Comparison of ENCODE assay signal across 9 mouse cellular contexts in genomic region chr1:170254893-170255559, GRCm38 (mm10). TPM values are rescaled to one million over a fixed set of nuclear protein-coding genes. Genes with fewer than 3 reads are reported as not detected.
DNase-seq lines count a peak whose midpoint lies in the region; ATAC-seq and TF ChIP-seq lines count a peak whose summit lies in the region.
"Had no signal": no experiment of that assay in that cellular context is flagged by ENCODE, and none has a peak within 500 bp of the region (broad histone marks: within the 10 kb centered on the region; RNA-seq: fewer than 3 reads in every experiment).

No protein-coding gene starts in this region.

- H3K9ac ChIP-seq in heart, embryonic 14.5 days (ENCODE audit: low read length), result peak overlapping the region; percentile 88
- peak overlapping the region; percentile 35 for H3K9ac ChIP-seq in limb, embryonic 15.5 days
- H3K9ac ChIP-seq in stomach, embryonic 15.5 days, result peak overlapping the region; percentile 39

- H3ac ChIP-seq in C2C12 (ENCODE audit: control insufficient read depth, insufficient read length, low read depth), result peak overlapping the region; percentile 66

- TF ChIP-seq POLR2A in embryonic fibroblast, embryonic 13.5 days (IDR thresholded peaks at IDR 0.05; ENCODE audit: low read depth, low read length), result no peak

- intact Hi-C loops in heart, postnatal 36 days (cut with DNase I), result no loop called here

- WGBS in heart, embryonic 14.5 days, result 26% methylated on average over 29 of the region's 30 CpGs
- WGBS in limb, embryonic 15.5 days, result 25% methylated on average over 30 of the region's 30 CpGs
- 25% methylated on average over 30 of the region's 30 CpGs for WGBS in stomach, embryonic 15.5 days

- no peaks in the 10 kb centered on the region for H3K27me3 ChIP-seq in heart, embryonic 14.5 days (ENCODE audit: control insufficient read depth, insufficient read depth, low read length)
- H3K27me3 ChIP-seq in C2C12 (ENCODE audit: control insufficient read depth, insufficient read depth, insufficient read length), result no peaks in the 10 kb centered on the region
- no peaks in the 10 kb centered on the region for H3K27me3 ChIP-seq in limb, embryonic 15.5 days
- H3K27me3 ChIP-seq in stomach, embryonic 15.5 days (replicated peaks), result no peaks in the 10 kb centered on the region

- peak overlapping the region; percentile 61 to 63 for H3K4me3 ChIP-seq in heart, embryonic 14.5 days (ENCODE audit: control insufficient read depth in 1 of 2, insufficient read depth in 1 of 2, low read depth in 1 of 2, low read length in 2 of 2)
- no peak overlapping the region for H3K4me3 ChIP-seq in C2C12 (ENCODE audit: insufficient read depth, poor library complexity, severe bottlenecking)
- H3K4me3 ChIP-seq in embryonic fibroblast, embryonic 13.5 days (ENCODE audit: insufficient read depth, low read length), result peak overlapping the region; percentile 66
- H3K4me3 ChIP-seq in limb, embryonic 15.5 days, result peak overlapping the region; percentile 60
- peak overlapping the region; percentile 62 for H3K4me3 ChIP-seq in stomach, embryonic 15.5 days (replicated peaks)

- no peak overlapping the region for H3K27ac ChIP-seq in heart, embryonic 14.5 days (replicated peaks in 1 of 2; ENCODE audit: control insufficient read depth in 1 of 2, insufficient read depth in 1 of 2, low read depth in 2 of 2, low read length in 2 of 2)
- H3K27ac ChIP-seq in embryonic fibroblast, embryonic 13.5 days (ENCODE audit: insufficient read depth, low read length), result no peak overlapping the region
- H3K27ac ChIP-seq in limb, embryonic 15.5 days, result peak overlapping the region; percentile 11; the same call in 1 of the 2 replicates
- H3K27ac ChIP-seq in stomach, embryonic 15.5 days, result no peak overlapping the region

- DNase-seq in heart, postnatal 36 days, result no peak
- no peak for DNase-seq in gastrocnemius, adult 8-10 months (ENCODE audit: low spot score in 2 of 2)
- DNase-seq in spleen, adult 12 weeks (ENCODE audit: low spot score), result no peak

- H3K4me1 ChIP-seq in heart, embryonic 14.5 days (ENCODE audit: control insufficient read depth in 2 of 2, insufficient read depth in 2 of 2, low read length in 2 of 2), result peaks cover 0 to 4% of the 10 kb centered on the region in 2 experiments; a peak in 1 of 4 replicates
- H3K4me1 ChIP-seq in embryonic fibroblast, embryonic 13.5 days (ENCODE audit: control insufficient read depth, insufficient read depth, low read length), result no peaks in the 10 kb centered on the region
- H3K4me1 ChIP-seq in limb, embryonic 15.5 days, result peaks cover 4% of the 10 kb centered on the region; the same call in 1 of the 2 replicates
- no peaks in the 10 kb centered on the region for H3K4me1 ChIP-seq in stomach, embryonic 15.5 days

- H3K79me2 ChIP-seq in C2C12 (ENCODE audit: control insufficient read depth, insufficient read depth), result no peaks in the 10 kb centered on the region

- H3K79me3 ChIP-seq in C2C12 (ENCODE audit: low read depth), result peaks cover 2% of the 10 kb centered on the region

- no peak; the same call in 1 of the 2 replicates for ATAC-seq in heart, embryonic 14.5 days (ENCODE audit: insufficient number of reproducible peaks, insufficient read depth, low FRiP score, low read depth)
- ATAC-seq in limb, embryonic 15.5 days (ENCODE audit: insufficient number of reproducible peaks, low FRiP score, low TSS enrichment, low read depth), result 0 out of 2 replicates have a peak, but pooled peaks have one; percentile 14
- ATAC-seq in stomach, embryonic 15.5 days (ENCODE audit: insufficient read depth, low FRiP score, low read depth), result peak; percentile 60

- no peaks in the 10 kb centered on the region for H3K9me3 ChIP-seq in heart, embryonic 14.5 days (ENCODE audit: control insufficient read depth, low read length)
- H3K9me3 ChIP-seq in limb, embryonic 15.5 days, result no peaks in the 10 kb centered on the region
- H3K9me3 ChIP-seq in stomach, embryonic 15.5 days, result no peaks in the 10 kb centered on the region

- no peak for TF ChIP-seq CTCF in C2C12 (IDR thresholded peaks at IDR 0.05; ENCODE audit: control insufficient read depth, insufficient read depth, insufficient read length)
- no peak for TF ChIP-seq CTCF in embryonic fibroblast, embryonic 13.5 days (IDR thresholded peaks at IDR 0.05; ENCODE audit: borderline replicate concordance, insufficient read depth, low read length)

- no peaks in the 10 kb centered on the region for H3K36me3 ChIP-seq in heart, embryonic 14.5 days (ENCODE audit: control insufficient read depth, insufficient read depth, low read length)
- H3K36me3 ChIP-seq in C2C12 (ENCODE audit: control insufficient read depth, insufficient read depth), result no peaks in the 10 kb centered on the region
- no peaks in the 10 kb centered on the region for H3K36me3 ChIP-seq in limb, embryonic 15.5 days
- H3K36me3 ChIP-seq in stomach, embryonic 15.5 days, result no peaks in the 10 kb centered on the region

- H3K4me2 ChIP-seq in heart, embryonic 14.5 days (ENCODE audit: low read length), result peak overlapping the region; percentile 79
- peak overlapping the region; percentile 66 for H3K4me2 ChIP-seq in limb, embryonic 15.5 days
- peak overlapping the region; percentile 69 for H3K4me2 ChIP-seq in stomach, embryonic 15.5 days

TF ChIP-seq in C2C12, 6 proteins besides CTCF, POLR2A, EP300 and RAD21:
- no peak for TF ChIP-seq USF1 (IDR thresholded peaks at IDR 0.05; ENCODE audit: low read depth)
- TF ChIP-seq FOSL1 (IDR thresholded peaks at IDR 0.05; ENCODE audit: insufficient read depth, low read length, poor library complexity, severe bottlenecking), result no peak
- no peak for TF ChIP-seq MYOG (IDR thresholded peaks at IDR 0.05; ENCODE audit: control insufficient read depth, extremely low read depth, insufficient read length)
- TF ChIP-seq MAX (IDR thresholded peaks at IDR 0.05), result no peak
- no peak for TF ChIP-seq CEBPB (IDR thresholded peaks at IDR 0.05; ENCODE audit: low read depth)
- no peak for TF ChIP-seq MYOD1 (IDR thresholded peaks at IDR 0.05; ENCODE audit: control insufficient read depth, insufficient read length, low read depth)

RNA-seq across cellular contexts. Expression of gene Sh2d1b1, which starts 22.1 kb away (rescaled TPM):
- 0.12 and 0.18 TPM in 2 replicates for polyA plus RNA-seq in heart, embryonic 14.5 days (2014; fragmentation: Nextera tagmentation; extraction: Ambion mirVana)
- under 1 TPM in 1 of 2 experiments, not detected in 1; 0.11 TPM for total RNA-seq in heart, postnatal 36 days (2021)
- 2.3 TPM for polyA plus RNA-seq in C2C12 (2012; fragmentation: generic; extraction: Trizol)
- polyA plus RNA-seq in embryonic fibroblast, embryonic 13.5 days (2011; ENCODE audit: insufficient read length, low read depth, missing spikeins), result 0.19 and 0.75 TPM in 2 replicates
- 0.13 and 0.24 TPM in 2 replicates for polyA plus RNA-seq in limb, embryonic 15.5 days (2015; fragmentation: Nextera tagmentation; extraction: Ambion mirVana)
- 0.46 and 0.50 TPM in 2 replicates for polyA plus RNA-seq in stomach, embryonic 15.5 days (2015; fragmentation: Nextera tagmentation; extraction: Ambion mirVana)
- total RNA-seq in gastrocnemius, adult 8-10 months (2022), result not detected
- total RNA-seq: layer of hippocampus, postnatal 25 days had no signal

RNA-seq across cellular contexts. Expression of gene Sh2d1b2, which starts 22.5 kb away (rescaled TPM):
- polyA plus RNA-seq in heart, embryonic 14.5 days (2014; fragmentation: Nextera tagmentation; extraction: Ambion mirVana), result not detected in 2 replicates
- total RNA-seq in heart, postnatal 36 days (2021), result not detected
- polyA plus RNA-seq in C2C12 (2012; fragmentation: generic; extraction: Trizol), result 0.12 TPM
- not detected in 2 replicates for polyA plus RNA-seq in embryonic fibroblast, embryonic 13.5 days (2011; ENCODE audit: insufficient read length, low read depth, missing spikeins)
- not detected in 2 replicates for polyA plus RNA-seq in limb, embryonic 15.5 days (2015; fragmentation: Nextera tagmentation; extraction: Ambion mirVana)
- polyA plus RNA-seq in stomach, embryonic 15.5 days (2015; fragmentation: Nextera tagmentation; extraction: Ambion mirVana), result not detected in 2 replicates
- total RNA-seq in gastrocnemius, adult 8-10 months (2022), result not detected
- total RNA-seq: layer of hippocampus, postnatal 25 days had no signal

RNA-seq across cellular contexts. Expression of gene Uhmk1, which starts 39.8 kb away (rescaled TPM):
- 8.7 and 9.0 TPM in 2 replicates for polyA plus RNA-seq in heart, embryonic 14.5 days (2014; fragmentation: Nextera tagmentation; extraction: Ambion mirVana)
- 10 to 100 TPM; 18.1 to 19.2 TPM for total RNA-seq in heart, postnatal 36 days (2021)
- polyA plus RNA-seq in C2C12 (2012; fragmentation: generic; extraction: Trizol), result 8.7 TPM
- polyA plus RNA-seq in embryonic fibroblast, embryonic 13.5 days (2011; ENCODE audit: insufficient read length, low read depth, missing spikeins), result 42.9 and 51.9 TPM in 2 replicates
- 4.9 and 6.7 TPM in 2 replicates for polyA plus RNA-seq in limb, embryonic 15.5 days (2015; fragmentation: Nextera tagmentation; extraction: Ambion mirVana)
- polyA plus RNA-seq in stomach, embryonic 15.5 days (2015; fragmentation: Nextera tagmentation; extraction: Ambion mirVana), result 8.0 and 8.4 TPM in 2 replicates
- 10 to 100 TPM; 11.8 to 19.2 (median 13.3) TPM for total RNA-seq in gastrocnemius, adult 8-10 months (2022)

RNA-seq across cellular contexts. Expression of gene Gm7694, which starts 51.1 kb away (rescaled TPM):
- 4.8 and 5.4 TPM in 2 replicates for polyA plus RNA-seq in heart, embryonic 14.5 days (2014; fragmentation: Nextera tagmentation; extraction: Ambion mirVana)
- 10 to 100 TPM; 10.2 to 11.9 TPM for total RNA-seq in heart, postnatal 36 days (2021)
- polyA plus RNA-seq in C2C12 (2012; fragmentation: generic; extraction: Trizol), result 0.01 TPM
- polyA plus RNA-seq in embryonic fibroblast, embryonic 13.5 days (2011; ENCODE audit: insufficient read length, low read depth, missing spikeins), result 0.89 and 1.5 TPM in 2 replicates
- polyA plus RNA-seq in limb, embryonic 15.5 days (2015; fragmentation: Nextera tagmentation; extraction: Ambion mirVana), result 3.0 TPM in 2 replicates
- 3.9 and 4.4 TPM in 2 replicates for polyA plus RNA-seq in stomach, embryonic 15.5 days (2015; fragmentation: Nextera tagmentation; extraction: Ambion mirVana)
- total RNA-seq in gastrocnemius, adult 8-10 months (2022), result under 1 TPM; 0.15 to 0.68 (median 0.39) TPM

RNA-seq across cellular contexts. Expression of gene Spata46, which starts 53.6 kb away (rescaled TPM):
- polyA plus RNA-seq in heart, embryonic 14.5 days (2014; fragmentation: Nextera tagmentation; extraction: Ambion mirVana), result 1.6 and 2.1 TPM in 2 replicates
- total RNA-seq in heart, postnatal 36 days (2021), result not detected
- not detected for polyA plus RNA-seq in C2C12 (2012; fragmentation: generic; extraction: Trizol)
- polyA plus RNA-seq in embryonic fibroblast, embryonic 13.5 days (2011; ENCODE audit: insufficient read length, low read depth, missing spikeins), result not detected in 2 replicates
- polyA plus RNA-seq in limb, embryonic 15.5 days (2015; fragmentation: Nextera tagmentation; extraction: Ambion mirVana), result 0.71 and 1.00 TPM in 2 replicates
- polyA plus RNA-seq in stomach, embryonic 15.5 days (2015; fragmentation: Nextera tagmentation; extraction: Ambion mirVana), result 1.7 and 1.9 TPM in 2 replicates
- total RNA-seq in gastrocnemius, adult 8-10 months (2022), result not detected
- total RNA-seq: layer of hippocampus, postnatal 25 days had no signal

Comparison
In these comparisons a context has a peak if more than half of its experiments do, and no peak if none do; other contexts are left out.
1. H3K9ac ChIP-seq: peak in every context shown above with its lines; median percentile 88 in heart, embryonic 14.5 days; 39 in stomach, embryonic 15.5 days; 35 in limb, embryonic 15.5 days.